Comparison of ENCODE assay signal across 8 mouse cellular contexts in genomic region chr11:115513271-115514237, GRCm38 (mm10). TPM values are rescaled to one million over a fixed set of nuclear protein-coding genes. Genes with fewer than 3 reads are reported as not detected.
DNase-seq lines count a peak whose midpoint lies in the region; ATAC-seq and TF ChIP-seq lines count a peak whose summit lies in the region.

No protein-coding gene starts in this region.

- H3K9ac ChIP-seq in CH12.LX (ENCODE audit: insufficient read depth, low read depth), result peak overlapping the region; percentile 90
- H3K9ac ChIP-seq in embryonic facial prominence, embryonic 13.5 days, result peak overlapping the region; percentile 98
- H3K9ac ChIP-seq in heart, embryonic 12.5 days, result peak overlapping the region; percentile 99
- peak overlapping the region; percentile 97 for H3K9ac ChIP-seq in kidney, embryonic 14.5 days (ENCODE audit: low read depth, low read length)
- peak overlapping the region; percentile 98 for H3K9ac ChIP-seq in lung, embryonic 16.5 days (ENCODE audit: low read length)

- H3K4me3 ChIP-seq in CH12.LX (replicated peaks in 1 of 3; ENCODE audit: low read depth in 2 of 3, low read length in 2 of 3, poor library complexity in 1 of 3), result peak overlapping the region; percentile 84 to 96 (median 96)
- peak overlapping the region; percentile 95 for H3K4me3 ChIP-seq in embryonic facial prominence, embryonic 13.5 days
- peak overlapping the region; percentile 89 for H3K4me3 ChIP-seq in heart, embryonic 12.5 days
- H3K4me3 ChIP-seq in kidney, embryonic 14.5 days (ENCODE audit: low read length), result peak overlapping the region; percentile 100
- H3K4me3 ChIP-seq in lung, embryonic 16.5 days (ENCODE audit: low read length), result peak overlapping the region; percentile 100
- peak overlapping the region; percentile 69 for H3K4me3 ChIP-seq in olfactory bulb, adult 2 months (ENCODE audit: insufficient read depth, low read depth, low read length)

- peak; percentile 49 for ATAC-seq in embryonic facial prominence, embryonic 13.5 days (ENCODE audit: insufficient number of reproducible peaks, insufficient read depth, low FRiP score, low TSS enrichment, low read depth)
- ATAC-seq in heart, embryonic 12.5 days (ENCODE audit: insufficient number of reproducible peaks, low FRiP score), result peak; percentile 63
- peak; percentile 62 for ATAC-seq in kidney, embryonic 14.5 days (ENCODE audit: low FRiP score, low TSS enrichment)
- peak; percentile 72 for ATAC-seq in lung, embryonic 16.5 days (ENCODE audit: low read depth)

- TF ChIP-seq POLR2A in CH12.LX (IDR thresholded peaks at IDR 0.05; ENCODE audit: low read depth, low read length), result no peak
- TF ChIP-seq POLR2A in olfactory bulb, adult 2 months (IDR thresholded peaks at IDR 0.05; ENCODE audit: insufficient read depth, low read depth, low read length), result no peak

- peak overlapping the region; percentile 65 for H3K27ac ChIP-seq in CH12.LX (ENCODE audit: insufficient read depth, low read depth)
- peak overlapping the region; percentile 85 for H3K27ac ChIP-seq in embryonic facial prominence, embryonic 13.5 days
- peak overlapping the region; percentile 91 for H3K27ac ChIP-seq in heart, embryonic 12.5 days (ENCODE audit: poor library complexity, severe bottlenecking)
- H3K27ac ChIP-seq in kidney, embryonic 14.5 days (ENCODE audit: low read depth, low read length), result peak overlapping the region; percentile 90
- peak overlapping the region; percentile 90 for H3K27ac ChIP-seq in lung, embryonic 16.5 days (ENCODE audit: low read length)
- H3K27ac ChIP-seq in olfactory bulb, adult 2 months (ENCODE audit: insufficient read depth, low read depth, low read length), result peak overlapping the region; percentile 62

- H3K4me2 ChIP-seq in CH12.LX (ENCODE audit: insufficient read depth, low read depth, poor library complexity, severe bottlenecking), result peak overlapping the region; percentile 99
- peak overlapping the region; percentile 94 for H3K4me2 ChIP-seq in embryonic facial prominence, embryonic 13.5 days
- H3K4me2 ChIP-seq in heart, embryonic 12.5 days, result peak overlapping the region; percentile 93
- H3K4me2 ChIP-seq in kidney, embryonic 14.5 days (replicated peaks; ENCODE audit: low read depth, low read length), result peak overlapping the region; percentile 69
- peak overlapping the region; percentile 81 for H3K4me2 ChIP-seq in lung, embryonic 16.5 days (ENCODE audit: low read depth, low read length)

- DNase-seq in CH12.LX (ENCODE audit: extremely low read depth), result no peak
- peak; percentile 69 for DNase-seq in adrenal gland, postnatal 10 days
- DNase-seq in urinary bladder, postnatal 36 days (ENCODE audit: low spot score in 2 of 2), result peak; percentile 27 to 29

- H3K27me3 ChIP-seq in CH12.LX (replicated peaks), result no peaks in the 10 kb centered on the region
- H3K27me3 ChIP-seq in embryonic facial prominence, embryonic 13.5 days, result no peaks in the 10 kb centered on the region
- no peaks in the 10 kb centered on the region for H3K27me3 ChIP-seq in heart, embryonic 12.5 days (replicated peaks)
- H3K27me3 ChIP-seq in kidney, embryonic 14.5 days (ENCODE audit: control insufficient read depth, insufficient read depth, low read length), result no peaks in the 10 kb centered on the region
- H3K27me3 ChIP-seq in lung, embryonic 16.5 days (ENCODE audit: control insufficient read depth, insufficient read depth, low read depth, low read length), result no peaks in the 10 kb centered on the region

- H3K4me1 ChIP-seq in CH12.LX (ENCODE audit: control insufficient read depth in 1 of 2, insufficient read depth in 2 of 2), result peaks cover 28 to 58% of the 10 kb centered on the region in 2 experiments
- H3K4me1 ChIP-seq in embryonic facial prominence, embryonic 13.5 days, result peaks cover 41% of the 10 kb centered on the region
- H3K4me1 ChIP-seq in heart, embryonic 12.5 days (replicated peaks), result peaks cover 45% of the 10 kb centered on the region
- peaks cover 32% of the 10 kb centered on the region for H3K4me1 ChIP-seq in kidney, embryonic 14.5 days (ENCODE audit: control insufficient read depth, insufficient read depth, low read length)
- H3K4me1 ChIP-seq in lung, embryonic 16.5 days (replicated peaks; ENCODE audit: control insufficient read depth, insufficient read depth, low read length), result peaks cover 39% of the 10 kb centered on the region
- peaks cover 21% of the 10 kb centered on the region for H3K4me1 ChIP-seq in olfactory bulb, adult 2 months (ENCODE audit: control insufficient read depth, insufficient read depth, low read length)

- no peak for TF ChIP-seq EP300 in CH12.LX (IDR thresholded peaks at IDR 0.05; ENCODE audit: low read length)

- H3K36me3 ChIP-seq in CH12.LX (replicated peaks in 1 of 2; ENCODE audit: control insufficient read depth in 1 of 2, insufficient read depth in 1 of 2, low read length in 1 of 2), result peaks cover 0 to 20% of the 10 kb centered on the region in 2 experiments
- H3K36me3 ChIP-seq in embryonic facial prominence, embryonic 13.5 days, result no peaks in the 10 kb centered on the region
- 0 out of 2 replicates have a peak, but pooled peaks cover 2% of the 10 kb centered on the region for H3K36me3 ChIP-seq in heart, embryonic 12.5 days
- no peaks in the 10 kb centered on the region for H3K36me3 ChIP-seq in kidney, embryonic 14.5 days (ENCODE audit: control insufficient read depth, insufficient read depth, low read length)
- no peaks in the 10 kb centered on the region for H3K36me3 ChIP-seq in lung, embryonic 16.5 days (ENCODE audit: control insufficient read depth, insufficient read depth, low read length)

- no peak for TF ChIP-seq CTCF in CH12.LX (conservative IDR thresholded peaks at IDR 0.05 in 1 of 2, IDR thresholded peaks at IDR 0.05 in 1 of 2; ENCODE audit: low read depth in 2 of 2, low read length in 2 of 2)
- no peak for TF ChIP-seq CTCF in olfactory bulb, adult 2 months (IDR thresholded peaks at IDR 0.05; ENCODE audit: insufficient read depth, low read depth, low read length)

- in situ Hi-C loops in CH12.LX (cut with MboI; ENCODE audit: low pct_ligation_motif_present, low pct_unique_long_range_greater_than_20kb, low sequenced_read_pairs), result no loop called here

- H3K79me2 ChIP-seq in CH12.LX (replicated peaks; ENCODE audit: control insufficient read depth, extremely low read depth, insufficient read depth, poor library complexity, severe bottlenecking), result peaks cover 55% of the 10 kb centered on the region

- no peaks in the 10 kb centered on the region for H3K9me3 ChIP-seq in CH12.LX (replicated peaks; ENCODE audit: low read length)
- H3K9me3 ChIP-seq in embryonic facial prominence, embryonic 13.5 days, result no peaks in the 10 kb centered on the region
- H3K9me3 ChIP-seq in heart, embryonic 12.5 days (replicated peaks), result no peaks in the 10 kb centered on the region
- H3K9me3 ChIP-seq in kidney, embryonic 14.5 days (ENCODE audit: control insufficient read depth, low read length), result no peaks in the 10 kb centered on the region
- no peaks in the 10 kb centered on the region for H3K9me3 ChIP-seq in lung, embryonic 16.5 days (ENCODE audit: control insufficient read depth, low read length)

- dilution Hi-C loops in CH12.LX (cut with MboI; ENCODE audit: extremely low pct_ligation_motif_present, extremely low pct_unique_long_range_greater_than_20kb, low sequenced_read_pairs), result no loop called here

- under 1% methylated on average over 55 of the region's 57 CpGs for WGBS in embryonic facial prominence, embryonic 13.5 days
- under 1% methylated on average over 57 of the region's 57 CpGs for WGBS in heart, embryonic 12.5 days
- under 1% methylated on average over 57 of the region's 57 CpGs for whole genome bisulfite sequencing in kidney, embryonic 14.5 days
- WGBS in lung, embryonic 16.5 days, result under 1% methylated on average over 57 of the region's 57 CpGs
- WGBS in olfactory bulb, adult 2 months, result under 1% methylated on average over 57 of the region's 57 CpGs

- no peak for TF ChIP-seq RAD21 in CH12.LX (IDR thresholded peaks at IDR 0.05; ENCODE audit: low read depth, low read length)

RNA-seq across cellular contexts. Expression of gene Jpt1, which starts 0.6 kb away (rescaled TPM):
- total RNA-seq in CH12.LX (2012; rRNA removed), result 294 and 358 TPM in 2 replicates
- total RNA-seq in CH12.LX (2014; rRNA removed), result 439 and 448 TPM in 2 replicates
- polyA plus RNA-seq in CH12.LX (2012; ENCODE audit: insufficient read length, low read depth), result 432 and 479 TPM in 2 replicates
- 100 to 1,000 TPM; 113 to 123 TPM for total RNA-seq in adrenal gland, postnatal 10 days (2021)
- 566 and 584 TPM in 2 replicates for polyA plus RNA-seq in embryonic facial prominence, embryonic 13.5 days (2015; fragmentation: Nextera tagmentation; extraction: Ambion mirVana)
- polyA plus RNA-seq in heart, embryonic 12.5 days (2016; fragmentation: Nextera tagmentation; extraction: Ambion mirVana), result 413 and 440 TPM in 2 replicates
- 487 and 524 TPM in 2 replicates for polyA plus RNA-seq in kidney, embryonic 14.5 days (2014; fragmentation: Nextera tagmentation; extraction: Ambion mirVana)
- polyA plus RNA-seq in lung, embryonic 16.5 days (2015; fragmentation: Nextera tagmentation; extraction: Ambion mirVana), result 460 and 462 TPM in 2 replicates
- polyA plus RNA-seq in olfactory bulb, adult 2 months (2012; ENCODE audit: insufficient read depth, insufficient read length, low replicate concordance, missing spikeins), result not detected in 2 replicates

RNA-seq across cellular contexts. Expression of gene Nt5c, which starts 21.9 kb away (rescaled TPM):
- 151 and 154 TPM in 2 replicates for total RNA-seq in CH12.LX (2012; rRNA removed)
- 59.8 and 65.3 TPM in 2 replicates for total RNA-seq in CH12.LX (2014; rRNA removed)
- polyA plus RNA-seq in CH12.LX (2012; ENCODE audit: insufficient read length, low read depth), result 175 and 190 TPM in 2 replicates
- 10 to 100 TPM; 70.2 to 70.9 TPM for total RNA-seq in adrenal gland, postnatal 10 days (2021)
- 77.2 and 85.3 TPM in 2 replicates for polyA plus RNA-seq in embryonic facial prominence, embryonic 13.5 days (2015; fragmentation: Nextera tagmentation; extraction: Ambion mirVana)
- 56.2 and 58.2 TPM in 2 replicates for polyA plus RNA-seq in heart, embryonic 12.5 days (2016; fragmentation: Nextera tagmentation; extraction: Ambion mirVana)
- 75.6 and 76.3 TPM in 2 replicates for polyA plus RNA-seq in kidney, embryonic 14.5 days (2014; fragmentation: Nextera tagmentation; extraction: Ambion mirVana)
- polyA plus RNA-seq in lung, embryonic 16.5 days (2015; fragmentation: Nextera tagmentation; extraction: Ambion mirVana), result 71.0 and 74.7 TPM in 2 replicates
- not detected in 2 replicates for polyA plus RNA-seq in olfactory bulb, adult 2 months (2012; ENCODE audit: insufficient read depth, insufficient read length, low replicate concordance, missing spikeins)

RNA-seq across cellular contexts. Expression of gene Sumo2, which starts 22.5 kb away (rescaled TPM):
- total RNA-seq in CH12.LX (2012; rRNA removed) (480 and 623 TPM in 2 replicates), CH12.LX (2014; rRNA removed) (1,752 and 1,801 TPM in 2 replicates)
- 960 and 1,020 TPM in 2 replicates for polyA plus RNA-seq in CH12.LX (2012; ENCODE audit: insufficient read length, low read depth)
- total RNA-seq in adrenal gland, postnatal 10 days (2021), result 100 to 1,000 TPM; 255 to 272 TPM
- 1,193 and 1,231 TPM in 2 replicates for polyA plus RNA-seq in embryonic facial prominence, embryonic 13.5 days (2015; fragmentation: Nextera tagmentation; extraction: Ambion mirVana)
- 673 and 675 TPM in 2 replicates for polyA plus RNA-seq in heart, embryonic 12.5 days (2016; fragmentation: Nextera tagmentation; extraction: Ambion mirVana)
- polyA plus RNA-seq in kidney, embryonic 14.5 days (2014; fragmentation: Nextera tagmentation; extraction: Ambion mirVana), result 1,228 and 1,562 TPM in 2 replicates
- 889 and 930 TPM in 2 replicates for polyA plus RNA-seq in lung, embryonic 16.5 days (2015; fragmentation: Nextera tagmentation; extraction: Ambion mirVana)
- polyA plus RNA-seq in olfactory bulb, adult 2 months (2012; ENCODE audit: insufficient read depth, insufficient read length, low replicate concordance, missing spikeins), result 478 TPM in 1 of 2 replicates, not detected in the other

RNA-seq across cellular contexts. Expression of gene Armc7, which starts 38.1 kb away (rescaled TPM):
- total RNA-seq in CH12.LX (2012; rRNA removed) (8.7 and 8.9 TPM in 2 replicates), CH12.LX (2014; rRNA removed) (6.0 and 7.5 TPM in 2 replicates)
- polyA plus RNA-seq in CH12.LX (2012; ENCODE audit: insufficient read length, low read depth), result 12.5 TPM in 2 replicates
- 1 to 10 TPM; 5.8 to 7.9 TPM for total RNA-seq in adrenal gland, postnatal 10 days (2021)
- 11.6 and 11.9 TPM in 2 replicates for polyA plus RNA-seq in embryonic facial prominence, embryonic 13.5 days (2015; fragmentation: Nextera tagmentation; extraction: Ambion mirVana)
- polyA plus RNA-seq in heart, embryonic 12.5 days (2016; fragmentation: Nextera tagmentation; extraction: Ambion mirVana), result 5.8 and 6.4 TPM in 2 replicates
- 5.7 and 7.9 TPM in 2 replicates for polyA plus RNA-seq in kidney, embryonic 14.5 days (2014; fragmentation: Nextera tagmentation; extraction: Ambion mirVana)
- polyA plus RNA-seq in lung, embryonic 16.5 days (2015; fragmentation: Nextera tagmentation; extraction: Ambion mirVana), result 7.2 and 7.4 TPM in 2 replicates
- polyA plus RNA-seq in olfactory bulb, adult 2 months (2012; ENCODE audit: insufficient read depth, insufficient read length, low replicate concordance, missing spikeins), result not detected in 2 replicates

RNA-seq across cellular contexts. Expression of gene Nup85, which starts 50.7 kb away (rescaled TPM):
- 290 and 340 TPM in 2 replicates for total RNA-seq in CH12.LX (2012; rRNA removed)
- total RNA-seq in CH12.LX (2014; rRNA removed), result 282 and 305 TPM in 2 replicates
- polyA plus RNA-seq in CH12.LX (2012; ENCODE audit: insufficient read length, low read depth), result 326 and 368 TPM in 2 replicates
- 10 to 100 TPM; 44.4 to 48.7 TPM for total RNA-seq in adrenal gland, postnatal 10 days (2021)
- polyA plus RNA-seq in embryonic facial prominence, embryonic 13.5 days (2015; fragmentation: Nextera tagmentation; extraction: Ambion mirVana), result 180 and 186 TPM in 2 replicates
- 117 and 132 TPM in 2 replicates for polyA plus RNA-seq in heart, embryonic 12.5 days (2016; fragmentation: Nextera tagmentation; extraction: Ambion mirVana)
- polyA plus RNA-seq in kidney, embryonic 14.5 days (2014; fragmentation: Nextera tagmentation; extraction: Ambion mirVana), result 159 and 197 TPM in 2 replicates
- polyA plus RNA-seq in lung, embryonic 16.5 days (2015; fragmentation: Nextera tagmentation; extraction: Ambion mirVana), result 158 and 165 TPM in 2 replicates
- not detected in 2 replicates for polyA plus RNA-seq in olfactory bulb, adult 2 months (2012; ENCODE audit: insufficient read depth, insufficient read length, low replicate concordance, missing spikeins)

Comparison
In these comparisons a context has a peak if more than half of its experiments do, and no peak if none do; other contexts are left out.
1. RNA of gene Nt5c, which starts 21.9 kb away (polyA plus RNA-seq): 175 to 190 TPM in CH12.LX, 77.2 to 85.3 TPM in embryonic facial prominence, embryonic 13.5 days, 75.6 to 76.3 TPM in kidney, embryonic 14.5 days, 71.0 to 74.7 TPM in lung, embryonic 16.5 days and 56.2 to 58.2 TPM in heart, embryonic 12.5 days; not detected in olfactory bulb, adult 2 months; every median in the first group is over 10 times any median in the second.
2. Peak in every context shown above with its lines, with median percentiles within 50 percentile points of each other: H3K27ac ChIP-seq, H3K4me2 ChIP-seq, H3K4me3 ChIP-seq, H3K9ac ChIP-seq and ATAC-seq.